Mouse (Mus musculus): ENCODE data around the gene Lrrc8e.

GRCm38 (mm10) chr8:4256911-4257310 is 30.3 kb downstream of the Lrrc8e start:
- TF ChIP-seq CTCF (IDR thresholded peaks at IDR 0.05; ENCODE audit: borderline replicate concordance, insufficient read depth, low read depth, low read length): no peak
- TF ChIP-seq POLR2A (IDR thresholded peaks at IDR 0.05; ENCODE audit: borderline replicate concordance, insufficient read depth, low read length): no peak
